Mouse (Mus musculus) liver, embryonic 14.5 days (tissue): Measurements from ENCODE around the gene Plekhm1.

ENCODE experiments used
- CTCF ChIP-seq: IDR thresholded peaks from 2 replicates; pipeline ENCODE4 v1.5.1; 2016; ENCODE audit warnings: antibody characterized with exemption, low read depth, control low read depth
- EP300 ChIP-seq: IDR thresholded peaks from 2 replicates; pipeline ENCODE4 v1.6.1; 2016; ENCODE audit warnings: antibody characterized with exemption, low read depth

- TF ChIP-seq CTCF: no peak
- no peak for TF ChIP-seq EP300
Measured at GRCm38 (mm10) chr11:103378341-103378740, 34.1 kb downstream of the Plekhm1 start.
